Mouse (Mus musculus): Measurements from ENCODE around the gene Gpsm3. TPM values are rescaled to one million over a fixed set of nuclear protein-coding genes. Genes with fewer than 3 reads are reported as not detected.

The Gpsm3 gene
- total RNA-seq, 1 experiment from 2014 or later, result 64.4 TPM

Other genes starting within 250 kb of the Gpsm3 start
- 0.76 TPM in 1 of 3 replicates, not detected in the others for gene Btnl2, start 235.0 kb upstream of the Gpsm3 start, total RNA-seq (2017)
- gene Btnl1, start 212.7 kb upstream of the Gpsm3 start, total RNA-seq (2017), result 0.19 TPM in 1 of 3 replicates, not detected in the others
- gene BC051142, start 191.0 kb upstream of the Gpsm3 start, total RNA-seq (2017), result 2.6 to 4.7 TPM in 2 of 3 replicates, not detected in the other
- not detected in 3 replicates for gene Btnl4, start 112.5 kb upstream of the Gpsm3 start, total RNA-seq (2017)
- gene Btnl6, start 72.5 kb upstream of the Gpsm3 start, total RNA-seq (2017), result not detected in 3 replicates
- 0.29 to 0.48 TPM in 2 of 3 replicates, not detected in the other for gene Notch4, start 25.5 kb upstream of the Gpsm3 start, total RNA-seq (2017)
- gene Pbx2, start 1.5 kb downstream of the Gpsm3 start, total RNA-seq (2017), result 26.8 to 34.9 TPM (median 30.9 TPM) in 3 replicates
- gene Ager, start 8.1 kb downstream of the Gpsm3 start, total RNA-seq (2017), result 3.7 to 7.3 TPM (median 5.1 TPM) in 3 replicates
- 8.6 to 21.8 TPM (median 14.6 TPM) in 3 replicates for gene Rnf5, start 13.9 kb downstream of the Gpsm3 start, total RNA-seq (2017)
- 14.3 to 26.9 TPM (median 16.4 TPM) in 3 replicates for gene Agpat1, start 14.5 kb downstream of the Gpsm3 start, total RNA-seq (2017)
- gene Egfl8, start 26.2 kb downstream of the Gpsm3 start, total RNA-seq (2017), result 2.3 to 3.3 TPM (median 3.0 TPM) in 3 replicates
- 30.4 to 67.0 TPM (median 38.4 TPM) in 3 replicates for gene Ppt2, start 38.7 kb downstream of the Gpsm3 start, total RNA-seq (2017)
- gene Prrt1, start 39.7 kb downstream of the Gpsm3 start, total RNA-seq (2017), result 0.29 to 1.9 TPM (median 0.75 TPM) in 3 replicates
- 5.6 to 15.1 TPM (median 6.4 TPM) in 3 replicates for gene Fkbpl, start 55.0 kb downstream of the Gpsm3 start, total RNA-seq (2017)
- gene Atf6b, start 57.3 kb downstream of the Gpsm3 start, total RNA-seq (2017), result 17.4 to 26.0 TPM (median 23.4 TPM) in 3 replicates
- not detected in 3 replicates for gene Tnxb, start 80.7 kb downstream of the Gpsm3 start, total RNA-seq (2017)
- gene C4b, start 154.1 kb downstream of the Gpsm3 start, total RNA-seq (2017), result 0.19 to 0.64 TPM (median 0.19 TPM) in 3 replicates
- not detected in 3 replicates for gene Cyp21a1, start 214.8 kb downstream of the Gpsm3 start, total RNA-seq (2017)
- gene Stk19, start 247.1 kb downstream of the Gpsm3 start, total RNA-seq (2017), result 28.8 to 49.5 TPM (median 40.0 TPM) in 3 replicates
- 13.2 to 57.9 TPM (median 29.1 TPM) in 3 replicates for gene Dxo, start 247.2 kb downstream of the Gpsm3 start, total RNA-seq (2017)

Measured in monocyte, adult 5-6 weeks (primary cell).